ENCODE assay signal across 32 mouse cellular contexts in genomic region chr5:69222608-69223007, GRCm38 (mm10).
"Had no signal": no experiment of that assay in that cellular context is flagged by ENCODE, and none has a peak within 500 bp of the region (broad histone marks: within the 10 kb centered on the region; RNA-seq: fewer than 3 reads in every experiment).

No protein-coding gene starts in this region.

- H3K4me3 ChIP-seq: heart, embryonic 10.5 days; heart, embryonic 12.5 days; heart, embryonic 13.5 days; heart, embryonic 15.5 days; hindbrain, embryonic 10.5 days; hindbrain, embryonic 12.5 days; hindbrain, embryonic 13.5 days; hindbrain, embryonic 15.5 days; kidney, embryonic 15.5 days; layer of hippocampus, adult 2 months; left cerebral cortex, adult 2 months had no signal

- DNase-seq: heart, postnatal 10 days; heart, postnatal 14 days; heart, postnatal 36 days; heart, postnatal 4 days; kidney, adult 11 months; kidney, adult 18-20 months; kidney, adult 2 months; kidney, adult 8-10 months; kidney, adult 9 months; kidney, postnatal 10 days; kidney, postnatal 14 days; kidney, postnatal 25 days; kidney, postnatal 36 days; layer of hippocampus, adult 9-11 months; layer of hippocampus, postnatal 36 days had no signal

- H3K27me3 ChIP-seq: heart, embryonic 12.5 days; heart, embryonic 13.5 days; heart, embryonic 15.5 days; hindbrain, embryonic 12.5 days; hindbrain, embryonic 13.5 days; hindbrain, embryonic 15.5 days; kidney, embryonic 15.5 days had no signal

- H3K9me3 ChIP-seq: heart, embryonic 10.5 days; heart, embryonic 12.5 days; heart, embryonic 13.5 days; heart, embryonic 15.5 days; hindbrain, embryonic 10.5 days; hindbrain, embryonic 12.5 days; hindbrain, embryonic 13.5 days; hindbrain, embryonic 15.5 days; kidney, embryonic 15.5 days had no signal

- H3K4me2 ChIP-seq: heart, embryonic 11.5 days; heart, embryonic 12.5 days; heart, embryonic 13.5 days; heart, embryonic 15.5 days; hindbrain, embryonic 12.5 days; hindbrain, embryonic 13.5 days; hindbrain, embryonic 14.5 days; hindbrain, embryonic 15.5 days; kidney, embryonic 15.5 days had no signal

- H3K9ac ChIP-seq: heart, embryonic 12.5 days; heart, embryonic 13.5 days; heart, embryonic 15.5 days; hindbrain, embryonic 12.5 days; hindbrain, embryonic 13.5 days; hindbrain, embryonic 14.5 days; hindbrain, embryonic 15.5 days; kidney, embryonic 15.5 days had no signal

- H3K27ac ChIP-seq: heart, embryonic 10.5 days; heart, embryonic 13.5 days; heart, embryonic 15.5 days; hindbrain, embryonic 10.5 days; hindbrain, embryonic 12.5 days; hindbrain, embryonic 13.5 days; hindbrain, embryonic 14.5 days; hindbrain, embryonic 15.5 days; hindbrain, postnatal 0 days; kidney, embryonic 15.5 days; kidney, postnatal 0 days; layer of hippocampus, adult 2 months; left cerebral cortex, adult 2 months had no signal

- H3K36me3 ChIP-seq: heart, embryonic 10.5 days; heart, embryonic 12.5 days; heart, embryonic 13.5 days; heart, embryonic 15.5 days; hindbrain, embryonic 10.5 days; hindbrain, embryonic 12.5 days; hindbrain, embryonic 13.5 days; hindbrain, embryonic 15.5 days; kidney, embryonic 15.5 days had no signal

- H3K4me1 ChIP-seq: heart, embryonic 10.5 days; heart, embryonic 12.5 days; heart, embryonic 13.5 days; heart, embryonic 15.5 days; hindbrain, embryonic 10.5 days; hindbrain, embryonic 12.5 days; hindbrain, embryonic 13.5 days; hindbrain, embryonic 15.5 days; kidney, embryonic 15.5 days had no signal

- ATAC-seq: hindbrain, embryonic 16.5 days; hindbrain, postnatal 0 days; inflammation-experienced regulatory T-cells, adult 6 months had no signal
